Mouse (Mus musculus): ENCODE data around the gene Shroom2. TPM values are rescaled to one million over a fixed set of nuclear protein-coding genes. Genes with fewer than 3 reads are reported as not detected.

Gene Shroom2
- total and polyA plus RNA-seq, 2 experiments from 2014 or later: 120 to 294 TPM

DNA sequence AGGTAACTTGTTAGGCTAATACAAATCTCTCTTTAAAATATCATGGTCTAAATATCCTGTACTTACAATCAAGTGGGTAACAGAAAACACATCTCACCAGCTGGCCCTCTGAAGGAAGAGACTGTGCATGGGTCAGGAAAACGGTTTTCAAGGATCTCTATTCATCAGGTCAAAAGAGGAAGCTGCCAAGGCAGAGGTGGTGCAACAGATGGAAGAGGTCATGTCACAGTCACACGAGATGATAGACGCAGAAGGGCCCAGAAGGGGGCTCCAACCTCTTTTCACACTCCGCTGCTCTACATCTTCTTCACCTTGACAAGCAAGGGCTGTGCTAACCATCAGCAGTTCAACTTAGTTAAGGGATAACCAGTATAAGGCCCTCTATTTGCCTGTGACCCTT is 60.9 kb downstream of the Shroom2 start:
- TF ChIP-seq CTCF (IDR thresholded peaks at IDR 0.05; ENCODE audit: low read depth): no peak
- Histone ChIP-seq H3K4me3 (ENCODE audit: low read length) (no peak overlapping the region), H3K4me2 (ENCODE audit: low read depth, low read length) (no peak overlapping the region), H3K27ac (no peak overlapping the region), H3K27me3 (ENCODE audit: insufficient read depth, low read length) (no peaks in the 10 kb centered on the region), H3K9ac (replicated peaks; ENCODE audit: low read length) (no peak overlapping the region), H3K9me3 (ENCODE audit: low read length) (no peaks in the 10 kb centered on the region), H3K36me3 (ENCODE audit: insufficient read depth, low read length) (no peaks in the 10 kb centered on the region), H3K4me1 (ENCODE audit: insufficient read depth, low read length) (no peaks in the 10 kb centered on the region)
- no peak for DNase-seq (ENCODE audit: low spot score)
- no peak for ATAC-seq
- WGBS: 54% methylated on average over 4 of the region's 4 CpGs

DNA sequence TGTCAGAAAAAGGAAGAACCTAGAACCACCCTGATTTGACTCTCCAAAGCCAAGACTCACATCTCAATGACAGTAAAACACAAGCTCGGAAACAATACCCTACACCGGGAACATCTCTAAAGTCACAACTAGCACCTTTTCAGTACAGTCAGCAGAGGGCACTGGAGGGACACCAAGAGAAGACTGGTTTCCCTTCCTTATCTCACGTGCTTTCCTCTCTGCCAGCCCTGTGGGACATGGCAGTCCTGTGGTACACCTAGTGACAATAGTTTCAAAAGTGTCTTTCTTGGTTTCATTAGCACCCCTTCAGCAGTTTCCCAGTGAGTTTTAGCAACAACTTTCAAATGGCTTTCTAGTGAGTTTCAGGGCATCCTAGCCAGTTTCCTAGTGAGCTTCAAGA is 63.9 kb downstream of the Shroom2 start:
- H3K36me3 ChIP-seq (ENCODE audit: insufficient read depth, low read length): no peaks in the 10 kb centered on the region
- no peak overlapping the region for H3K4me3 ChIP-seq (ENCODE audit: low read length)
- DNase-seq (ENCODE audit: low spot score) (peak; percentile 48), ATAC-seq (0 out of 2 replicates have a peak, but pooled peaks have one; percentile 62)
- no peak overlapping the region for H3K27ac ChIP-seq
- H3K4me1 ChIP-seq (ENCODE audit: insufficient read depth, low read length): no peaks in the 10 kb centered on the region
- H3K9ac ChIP-seq (replicated peaks; ENCODE audit: low read length): no peak overlapping the region
- no peaks in the 10 kb centered on the region for H3K27me3 ChIP-seq (ENCODE audit: insufficient read depth, low read length)
- H3K9me3 ChIP-seq (ENCODE audit: low read length): no peaks in the 10 kb centered on the region
- no peak overlapping the region for H3K4me2 ChIP-seq (ENCODE audit: low read depth, low read length)
- TF ChIP-seq CTCF (IDR thresholded peaks at IDR 0.05; ENCODE audit: low read depth): peak; percentile 74
- 36% methylated on average over 3 of the region's 3 CpGs for WGBS

DNA sequence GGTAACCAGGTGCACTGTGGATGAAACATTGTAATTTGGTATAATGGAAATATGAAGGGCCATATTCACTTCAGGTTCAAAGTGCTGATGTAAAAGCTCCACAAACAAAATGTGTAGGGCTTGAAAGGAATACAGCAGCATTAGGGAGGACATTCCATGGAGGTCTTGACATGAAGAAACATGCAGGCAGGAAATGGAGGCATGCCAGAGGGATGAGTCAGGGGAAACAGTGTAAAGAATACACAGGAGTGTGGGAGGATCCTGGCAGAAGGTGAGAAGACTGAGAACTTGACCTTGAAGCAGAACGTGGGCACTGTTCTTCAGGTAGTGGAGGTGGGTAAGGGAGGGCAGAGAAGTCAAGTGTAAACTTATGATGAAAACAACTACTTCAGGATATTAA is 65.6 kb downstream of the Shroom2 start:
- Histone ChIP-seq H3K9ac (replicated peaks; ENCODE audit: low read length) (no peak overlapping the region), H3K36me3 (ENCODE audit: insufficient read depth, low read length) (no peaks in the 10 kb centered on the region), H3K27ac (no peak overlapping the region), H3K4me3 (ENCODE audit: low read length) (no peak overlapping the region), H3K9me3 (ENCODE audit: low read length) (no peaks in the 10 kb centered on the region), H3K27me3 (ENCODE audit: insufficient read depth, low read length) (no peaks in the 10 kb centered on the region), H3K4me2 (ENCODE audit: low read depth, low read length) (no peak overlapping the region), H3K4me1 (ENCODE audit: insufficient read depth, low read length) (no peaks in the 10 kb centered on the region)
- no peak for TF ChIP-seq CTCF (IDR thresholded peaks at IDR 0.05; ENCODE audit: low read depth)
- ATAC-seq (no peak), DNase-seq (ENCODE audit: low spot score) (no peak)
- WGBS: 74% methylated on average over 1 of the region's 1 CpGs

DNA sequence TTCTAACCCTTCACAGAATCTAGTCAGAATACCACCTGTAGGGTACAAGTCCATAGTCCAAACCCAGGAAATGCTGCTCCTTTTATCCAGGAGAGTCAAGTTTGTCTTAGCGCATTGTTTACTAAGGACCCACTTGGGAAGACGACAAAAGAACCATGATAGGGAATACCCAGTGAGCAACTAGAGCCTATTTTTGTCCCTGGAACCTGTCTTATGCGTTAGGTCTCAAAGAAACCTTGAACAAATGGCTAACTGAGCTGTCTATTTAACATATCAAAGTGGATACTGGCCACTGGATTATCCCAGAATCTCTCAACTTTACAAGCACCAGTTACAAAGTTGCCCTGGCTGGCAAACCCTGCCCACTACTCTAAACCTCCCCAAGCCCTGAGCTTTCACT is 67.6 kb downstream of the Shroom2 start:
- no peak for ATAC-seq
- no peak for DNase-seq (ENCODE audit: low spot score)
- Histone ChIP-seq H3K4me3 (ENCODE audit: low read length) (no peak overlapping the region), H3K4me2 (ENCODE audit: low read depth, low read length) (no peak overlapping the region), H3K27ac (no peak overlapping the region), H3K27me3 (ENCODE audit: insufficient read depth, low read length) (no peaks in the 10 kb centered on the region), H3K4me1 (ENCODE audit: insufficient read depth, low read length) (no peaks in the 10 kb centered on the region), H3K9ac (replicated peaks; ENCODE audit: low read length) (no peak overlapping the region), H3K9me3 (ENCODE audit: low read length) (no peaks in the 10 kb centered on the region), H3K36me3 (ENCODE audit: insufficient read depth, low read length) (no peaks in the 10 kb centered on the region)
- WGBS: 66% methylated on average over 3 of the region's 3 CpGs
- no peak for TF ChIP-seq CTCF (IDR thresholded peaks at IDR 0.05; ENCODE audit: low read depth)

DNA sequence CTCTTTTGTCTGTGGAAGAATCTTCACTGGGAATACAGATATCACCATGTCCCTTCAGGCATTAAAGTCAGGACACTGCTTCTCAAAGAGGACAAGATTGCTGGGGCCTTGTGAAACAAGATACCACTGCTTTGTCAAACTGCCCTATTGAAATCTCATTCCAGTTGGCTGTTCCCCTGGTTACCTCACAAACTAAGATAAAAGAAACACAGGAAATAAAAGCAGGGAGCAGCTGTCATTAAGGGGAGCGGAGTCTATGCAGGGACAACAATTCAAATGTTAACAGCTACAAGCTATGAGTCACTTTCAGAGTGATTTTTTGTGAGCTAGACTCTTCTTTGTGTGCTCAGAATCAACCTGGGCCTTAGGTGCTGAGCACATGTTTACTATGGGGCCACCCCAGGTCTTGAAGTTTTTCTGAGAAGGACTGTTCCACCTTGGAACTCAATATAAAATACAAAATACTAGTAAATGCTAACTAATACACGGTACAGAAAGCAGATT is 78.4 kb downstream of the Shroom2 start:
- no peak for ATAC-seq
- H3K36me3 ChIP-seq (ENCODE audit: insufficient read depth, low read length): no peaks in the 10 kb centered on the region
- no peak for DNase-seq (ENCODE audit: low spot score)
- no peak overlapping the region for H3K27ac ChIP-seq
- no peaks in the 10 kb centered on the region for H3K4me1 ChIP-seq (ENCODE audit: insufficient read depth, low read length)
- no peak for TF ChIP-seq CTCF (IDR thresholded peaks at IDR 0.05; ENCODE audit: low read depth)
- H3K9ac ChIP-seq (replicated peaks; ENCODE audit: low read length): no peak overlapping the region
- H3K27me3 ChIP-seq (ENCODE audit: insufficient read depth, low read length): no peaks in the 10 kb centered on the region
- H3K4me3 ChIP-seq (ENCODE audit: low read length): no peak overlapping the region
- H3K9me3 ChIP-seq (ENCODE audit: low read length): no peaks in the 10 kb centered on the region
- H3K4me2 ChIP-seq (ENCODE audit: low read depth, low read length): no peak overlapping the region
- WGBS: 53% methylated on average over 2 of the region's 2 CpGs

DNA sequence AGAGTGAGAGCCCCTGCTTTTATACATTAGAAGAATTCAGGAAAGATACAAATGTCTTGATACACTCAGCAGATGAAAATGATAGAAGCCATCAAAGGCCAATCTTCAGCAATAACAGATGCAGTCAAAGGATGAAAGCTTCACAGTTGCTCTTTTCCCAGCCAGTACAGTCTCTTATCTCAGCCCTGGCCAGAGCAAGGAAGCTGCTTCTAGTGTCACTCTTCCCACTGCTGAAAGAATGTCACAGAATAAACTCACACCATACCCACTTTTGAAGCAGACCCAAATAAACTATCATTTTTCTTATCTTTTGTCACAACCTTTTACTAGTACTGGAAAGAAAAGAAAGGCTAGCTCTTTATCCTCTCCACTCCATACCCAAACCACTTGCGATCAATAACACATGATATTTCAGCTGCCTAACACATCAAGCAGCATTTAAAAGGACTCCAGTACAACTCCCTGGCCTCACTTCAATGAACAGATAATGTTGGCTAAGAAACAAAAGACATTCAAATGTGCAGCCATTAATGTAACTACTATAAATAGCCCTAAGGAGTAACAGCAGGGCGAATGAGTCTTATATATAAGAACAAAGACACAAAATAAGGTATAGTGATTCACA is 90.0 kb downstream of the Shroom2 start:
- no peak overlapping the region for H3K27ac ChIP-seq
- no peaks in the 10 kb centered on the region for H3K27me3 ChIP-seq (ENCODE audit: insufficient read depth, low read length)
- H3K9me3 ChIP-seq (ENCODE audit: low read length): no peaks in the 10 kb centered on the region
- DNase-seq (ENCODE audit: low spot score) (no peak), ATAC-seq (no peak)
- WGBS: 69% methylated on average over 2 of the region's 2 CpGs
- no peak overlapping the region for H3K4me2 ChIP-seq (ENCODE audit: low read depth, low read length)
- TF ChIP-seq CTCF (IDR thresholded peaks at IDR 0.05; ENCODE audit: low read depth): no peak
- H3K4me3 ChIP-seq (ENCODE audit: low read length): no peak overlapping the region
- H3K9ac ChIP-seq (replicated peaks; ENCODE audit: low read length): no peak overlapping the region
- H3K4me1 ChIP-seq (ENCODE audit: insufficient read depth, low read length): no peaks in the 10 kb centered on the region
- H3K36me3 ChIP-seq (ENCODE audit: insufficient read depth, low read length): no peaks in the 10 kb centered on the region

DNA sequence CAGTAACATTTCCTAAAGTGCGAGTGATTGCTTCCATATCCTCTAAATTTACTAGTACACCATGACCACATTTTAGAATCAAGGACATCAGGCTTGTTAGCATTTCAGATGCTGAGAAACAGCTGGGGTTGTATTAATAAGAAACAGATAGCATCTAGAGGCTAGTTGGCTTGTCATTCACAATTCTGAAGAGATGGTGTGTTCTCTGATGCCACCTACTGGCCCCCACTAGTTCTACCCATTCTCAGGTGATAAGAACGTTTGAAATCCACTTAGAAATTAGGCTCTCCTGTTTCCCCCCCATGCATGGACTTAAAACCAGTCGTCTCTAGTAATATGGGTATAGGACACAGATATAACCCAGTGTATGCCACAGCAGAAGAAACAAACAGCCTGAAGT is 92.9 kb downstream of the Shroom2 start:
- Histone ChIP-seq H3K4me3 (ENCODE audit: low read length) (no peak overlapping the region), H3K9me3 (ENCODE audit: low read length) (no peaks in the 10 kb centered on the region), H3K4me2 (ENCODE audit: low read depth, low read length) (no peak overlapping the region), H3K36me3 (ENCODE audit: insufficient read depth, low read length) (no peaks in the 10 kb centered on the region), H3K9ac (replicated peaks; ENCODE audit: low read length) (no peak overlapping the region), H3K4me1 (ENCODE audit: insufficient read depth, low read length) (no peaks in the 10 kb centered on the region), H3K27ac (no peak overlapping the region), H3K27me3 (ENCODE audit: insufficient read depth, low read length) (no peaks in the 10 kb centered on the region)
- peak; percentile 48 for DNase-seq (ENCODE audit: low spot score)
- ATAC-seq: no peak
- 56% methylated on average over 3 of the region's 3 CpGs for WGBS
- peak; percentile 61 for TF ChIP-seq CTCF (IDR thresholded peaks at IDR 0.05; ENCODE audit: low read depth)
